Mouse (Mus musculus): ENCODE results near the gene Nap1l1.
A peak's percentile ranks its signal among the peaks of the same experiment; 100 is the strongest.
"Not testable (repeated sequence)": the region's sequence is repeated elsewhere in the genome, so short reads cannot be mapped to it uniquely, and the experiment has no call there.

Nap1l1 gene

GRCm38 (mm10) chr10:111472686-111473510, at the start of gene Nap1l1:
Nap1l1 (plus strand) TSS chr10:111473223.
- peak; percentile 97 for DNase-seq (ENCODE audit: low spot score in 2 of 2)

- DNase-seq (ENCODE audit: low spot score in 2 of 2), result no peak
Measured at GRCm38 (mm10) chr10:111426491-111426890, 46.5 kb upstream of the Nap1l1 start.

- DNase-seq (ENCODE audit: low spot score in 2 of 2), result no peak
Measured at GRCm38 (mm10) chr10:111433502-111433901, 39.5 kb upstream of the Nap1l1 start.

DNA sequence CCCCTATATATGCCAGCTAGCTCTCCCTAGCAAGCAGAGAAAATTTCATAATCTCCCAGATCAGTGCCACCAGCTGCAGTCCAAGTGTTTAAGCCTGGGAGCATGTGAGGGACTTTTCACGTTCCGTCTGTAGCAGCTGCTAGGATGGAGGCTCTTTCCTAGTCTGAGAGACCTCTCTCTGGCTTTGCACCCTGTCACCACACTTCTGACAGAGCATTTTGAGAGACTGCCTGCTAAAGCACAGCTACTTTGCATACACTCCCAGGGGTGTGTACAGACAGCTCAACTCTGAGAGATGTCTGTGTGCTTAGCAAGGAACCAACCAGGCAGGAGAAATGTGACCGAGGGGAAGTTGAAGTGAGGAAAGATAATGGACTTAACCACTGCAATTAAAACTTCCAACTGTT, 32.0 kb upstream of the Nap1l1 start:
- DNase-seq (ENCODE audit: low spot score in 2 of 2), result no peak

DNA sequence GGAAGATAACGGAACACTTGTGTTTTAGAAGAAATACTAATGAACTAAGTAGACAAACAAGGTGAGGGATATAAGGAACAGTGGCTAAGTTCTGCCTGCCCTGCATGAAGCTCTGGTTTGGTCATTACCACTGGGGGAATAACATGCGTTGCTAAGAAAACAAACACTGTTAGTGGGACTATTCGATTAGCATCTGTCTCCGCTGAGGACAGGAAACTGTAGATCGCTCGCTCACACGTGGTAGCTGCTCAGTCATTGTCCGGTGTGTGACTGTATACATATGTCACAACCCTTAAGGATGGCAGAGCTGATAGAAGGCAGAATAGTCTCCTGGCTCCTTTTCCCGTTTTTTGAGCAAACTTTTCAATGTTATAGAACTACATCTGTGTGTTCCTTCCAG, 28.8 kb upstream of the Nap1l1 start:
- DNase-seq (ENCODE audit: low spot score in 2 of 2), result no peak

DNA sequence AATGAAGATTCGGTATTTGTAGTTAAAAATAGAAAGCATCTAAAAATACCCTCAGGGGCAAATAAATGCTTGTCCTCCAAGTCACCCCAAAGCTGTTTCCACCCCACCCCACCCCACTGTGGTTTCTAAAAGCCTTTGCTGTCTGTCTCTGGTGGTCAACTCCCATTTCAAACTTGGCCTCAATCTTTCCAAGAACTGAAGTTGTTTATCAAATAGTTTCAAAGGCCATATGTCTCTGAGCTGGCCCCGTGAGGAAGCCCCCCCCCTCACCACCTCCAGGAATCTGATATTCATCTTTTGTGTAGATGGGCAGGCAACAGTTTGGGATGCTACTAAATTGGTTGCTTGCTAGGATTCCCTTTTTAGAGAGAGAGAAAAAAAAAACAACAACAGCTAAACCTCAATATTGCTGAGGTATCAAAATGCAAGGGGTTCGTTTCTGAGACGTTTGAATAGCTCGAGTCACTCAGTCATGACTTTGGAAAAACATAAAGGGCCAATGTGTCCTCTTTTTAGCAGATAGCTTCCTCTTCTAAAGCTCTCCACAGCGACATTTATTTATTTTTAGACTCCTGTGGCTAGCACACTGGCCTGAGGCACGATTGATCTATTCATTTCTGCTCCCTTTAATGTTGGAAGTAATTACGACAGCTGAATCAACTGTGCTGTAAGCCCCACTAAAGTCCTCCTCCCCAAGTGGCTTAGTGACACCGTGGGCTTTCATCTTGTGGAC, 26.9 kb upstream of the Nap1l1 start:
- DNase-seq (ENCODE audit: low spot score in 2 of 2), result no peak

- DNase-seq (ENCODE audit: low spot score in 2 of 2), result not testable (repeated sequence)
Measured at GRCm38 (mm10) chr10:111446672-111447008, 26.4 kb upstream of the Nap1l1 start.

- DNase-seq (ENCODE audit: low spot score in 2 of 2), result not testable (repeated sequence)
Measured at GRCm38 (mm10) chr10:111449662-111450061, 23.4 kb upstream of the Nap1l1 start.

DNA sequence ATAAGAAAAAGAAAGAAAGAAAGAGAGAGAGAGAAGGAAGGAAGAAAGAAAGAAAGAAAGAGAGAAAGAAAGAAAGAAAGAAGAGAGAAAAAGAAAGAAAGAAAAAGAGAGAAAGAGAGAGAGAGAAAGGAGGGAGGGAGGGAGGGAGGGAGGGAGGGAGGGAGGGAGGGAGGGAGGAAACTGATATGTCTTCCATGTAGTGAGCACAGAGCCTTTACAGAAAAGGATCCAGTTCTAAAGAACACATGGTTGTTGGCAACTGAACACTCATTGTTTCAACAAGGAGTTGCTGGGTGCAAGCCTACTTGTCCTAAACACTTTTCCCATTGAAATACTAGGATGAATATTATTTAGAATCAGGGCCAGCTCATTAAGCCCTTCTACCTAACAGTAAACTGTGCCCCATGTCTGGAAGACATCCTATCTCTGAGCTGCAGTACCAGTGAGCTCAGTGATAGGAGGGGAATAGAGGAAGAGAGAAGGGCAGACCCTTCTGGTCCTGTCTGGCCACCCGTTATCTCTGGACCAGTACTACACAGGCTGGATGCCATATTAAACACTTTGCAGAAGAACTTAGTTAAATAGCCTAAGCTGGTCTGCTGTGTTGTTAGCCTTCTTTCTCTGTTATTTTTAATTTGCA, 21.2 kb upstream of the Nap1l1 start:
- DNase-seq (ENCODE audit: low spot score in 2 of 2), result no peak

DNA sequence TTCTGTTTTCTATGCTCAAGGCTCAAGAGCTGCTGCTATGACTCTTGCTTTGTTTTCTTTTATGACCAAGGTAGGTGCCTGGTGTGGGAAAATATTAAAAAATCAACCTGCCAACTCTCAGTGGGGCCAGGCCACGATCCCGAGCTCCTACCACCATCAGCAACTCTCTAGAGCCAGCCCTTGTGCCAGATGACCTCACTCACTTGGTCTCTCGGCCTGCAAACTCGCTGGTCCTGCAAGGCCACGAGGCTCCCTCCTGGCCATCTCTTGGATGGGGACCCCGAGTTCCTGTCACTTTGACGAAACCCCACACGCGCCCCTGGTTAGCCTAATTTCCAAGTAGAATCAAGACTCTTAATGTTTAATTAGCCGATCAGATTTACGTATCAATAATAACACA, 20.6 kb upstream of the Nap1l1 start:
- no peak for DNase-seq (ENCODE audit: low spot score in 2 of 2)

DNA sequence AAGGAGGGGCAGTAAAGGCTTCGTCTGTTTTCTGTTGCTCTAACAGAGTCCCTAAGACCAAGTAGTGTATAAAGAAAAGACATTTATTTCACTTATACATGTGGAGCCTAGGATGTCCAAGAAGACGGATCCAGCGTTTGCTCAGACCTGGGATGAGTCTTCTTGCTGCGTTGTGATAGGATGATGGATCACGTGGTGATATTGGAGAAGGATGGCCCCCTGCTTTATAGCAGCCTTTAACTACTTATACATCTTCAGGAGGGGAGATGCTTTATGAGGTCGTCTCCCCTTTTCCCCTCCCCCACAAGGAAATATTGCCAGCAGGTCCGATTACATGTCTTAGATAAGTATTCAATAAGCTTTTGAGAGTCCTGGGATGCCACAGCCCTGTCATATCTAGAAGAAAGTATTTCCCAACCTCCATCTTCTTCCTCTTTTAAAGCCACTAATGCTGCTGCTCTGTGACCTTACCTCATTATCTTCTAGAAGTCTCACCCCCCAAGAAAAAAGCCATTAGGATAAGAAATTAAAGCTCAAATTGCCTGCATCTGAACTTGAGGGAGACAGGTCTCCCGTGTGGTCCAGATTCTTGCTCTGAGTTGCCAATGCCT, 18.2 kb upstream of the Nap1l1 start:
- no peak for DNase-seq (ENCODE audit: low spot score in 2 of 2)

DNA sequence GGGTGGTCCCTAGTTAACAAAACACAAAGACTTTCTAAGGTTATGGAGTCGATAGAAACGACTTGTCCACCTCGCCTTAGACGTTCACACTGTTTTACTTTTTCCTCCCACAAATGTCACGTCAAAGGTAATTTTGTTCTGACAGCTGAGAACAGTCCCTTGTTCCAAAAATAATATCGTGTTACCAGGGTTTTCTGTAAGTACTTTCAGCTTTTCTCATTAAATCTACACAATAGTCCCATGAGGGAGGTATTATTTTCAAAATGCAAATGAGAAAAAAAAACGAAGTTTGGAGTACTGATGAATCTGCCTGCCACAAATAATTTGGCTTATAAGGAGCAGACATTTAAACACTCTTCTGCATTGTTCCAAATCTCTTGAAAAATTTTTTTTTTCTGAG, 14.9 kb upstream of the Nap1l1 start:
- no peak for DNase-seq (ENCODE audit: low spot score in 2 of 2)

DNA sequence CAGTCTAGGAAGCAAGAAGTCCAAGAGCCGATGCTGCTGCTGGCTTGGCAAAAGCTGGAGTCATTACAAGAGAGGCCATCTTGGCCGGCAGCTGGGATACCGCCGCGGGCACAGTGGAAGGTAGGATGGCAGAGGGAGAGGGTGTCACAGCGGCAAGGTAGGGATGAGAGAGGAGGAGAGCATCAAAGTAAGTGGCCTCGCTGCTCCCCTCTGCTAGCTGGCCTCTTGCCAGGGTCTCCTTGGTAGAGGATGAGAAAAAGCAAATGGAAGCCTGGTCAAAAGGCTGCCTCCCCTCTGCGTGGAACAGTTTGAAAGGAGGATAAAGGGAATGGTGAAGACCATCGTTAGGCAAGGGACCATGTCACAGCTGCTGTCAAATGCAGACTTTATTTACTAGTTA, 14.0 kb upstream of the Nap1l1 start:
- no peak for DNase-seq (ENCODE audit: low spot score in 2 of 2)

DNA sequence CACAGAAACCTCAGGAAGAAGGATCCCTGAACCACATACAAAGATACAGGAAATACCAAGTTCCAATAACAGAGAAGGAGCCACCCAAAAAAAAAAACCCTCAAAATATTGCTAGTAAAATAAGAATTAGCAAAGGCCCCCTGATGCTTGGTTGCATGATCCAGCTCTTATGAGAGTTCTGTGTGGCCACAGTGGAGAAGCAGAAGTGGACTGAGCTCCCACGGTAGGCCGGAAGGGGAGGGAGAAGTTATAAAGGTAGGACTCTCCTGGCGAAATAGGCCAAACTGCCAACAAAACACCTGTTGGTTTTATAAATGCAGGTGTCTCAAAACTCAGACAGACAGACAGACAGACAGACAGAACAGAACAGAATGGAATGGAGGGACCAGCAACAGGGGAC, 13.1 kb upstream of the Nap1l1 start:
- no peak for DNase-seq (ENCODE audit: low spot score in 2 of 2)

GRCm38 (mm10) chr10:111460381-111460780, 12.6 kb upstream of the Nap1l1 start:
- no peak for DNase-seq (ENCODE audit: low spot score in 2 of 2)

DNA sequence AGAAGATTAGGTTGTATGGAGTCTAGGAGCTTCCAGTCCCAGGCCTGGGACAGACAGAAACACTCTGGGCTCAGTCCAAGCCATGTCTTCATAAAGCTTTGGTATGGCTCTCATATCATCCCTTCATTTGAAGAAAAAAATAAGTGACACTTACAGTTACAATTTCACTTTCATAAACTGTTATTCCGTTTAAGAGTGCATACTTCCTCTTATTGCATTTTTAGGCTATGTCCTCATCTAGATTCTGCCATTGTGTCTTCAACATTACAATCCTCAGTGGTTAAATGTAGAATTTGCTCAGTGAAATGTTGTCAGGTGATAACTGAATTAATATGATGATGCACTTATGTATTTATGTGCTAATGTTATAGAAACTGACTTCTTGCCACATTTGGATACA, 8.2 kb upstream of the Nap1l1 start:
- DNase-seq (ENCODE audit: low spot score in 2 of 2), result no peak

GRCm38 (mm10) chr10:111465409-111465808, 7.6 kb upstream of the Nap1l1 start:
- DNase-seq (ENCODE audit: low spot score in 2 of 2), result no peak

DNA sequence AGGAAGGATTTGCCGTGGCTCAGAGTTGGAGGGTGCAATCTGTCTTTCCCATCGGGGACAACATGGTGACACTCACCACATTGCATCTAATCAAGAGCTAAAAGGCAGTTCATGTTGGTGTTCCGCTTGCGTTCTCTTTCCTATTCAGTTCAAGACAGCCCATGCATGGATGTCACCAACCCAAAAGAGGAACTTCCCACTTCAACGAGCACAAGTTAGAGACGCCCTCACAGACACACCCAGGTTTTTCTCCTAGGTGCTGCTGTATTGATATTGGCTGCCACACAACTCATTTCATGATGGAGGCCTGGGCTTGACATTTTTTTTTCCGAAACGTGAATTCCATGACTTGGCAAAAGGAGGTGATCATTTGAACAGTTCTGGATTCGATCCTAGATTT, 1.9 kb upstream of the Nap1l1 start:
- no peak for DNase-seq (ENCODE audit: low spot score in 2 of 2)

DNA sequence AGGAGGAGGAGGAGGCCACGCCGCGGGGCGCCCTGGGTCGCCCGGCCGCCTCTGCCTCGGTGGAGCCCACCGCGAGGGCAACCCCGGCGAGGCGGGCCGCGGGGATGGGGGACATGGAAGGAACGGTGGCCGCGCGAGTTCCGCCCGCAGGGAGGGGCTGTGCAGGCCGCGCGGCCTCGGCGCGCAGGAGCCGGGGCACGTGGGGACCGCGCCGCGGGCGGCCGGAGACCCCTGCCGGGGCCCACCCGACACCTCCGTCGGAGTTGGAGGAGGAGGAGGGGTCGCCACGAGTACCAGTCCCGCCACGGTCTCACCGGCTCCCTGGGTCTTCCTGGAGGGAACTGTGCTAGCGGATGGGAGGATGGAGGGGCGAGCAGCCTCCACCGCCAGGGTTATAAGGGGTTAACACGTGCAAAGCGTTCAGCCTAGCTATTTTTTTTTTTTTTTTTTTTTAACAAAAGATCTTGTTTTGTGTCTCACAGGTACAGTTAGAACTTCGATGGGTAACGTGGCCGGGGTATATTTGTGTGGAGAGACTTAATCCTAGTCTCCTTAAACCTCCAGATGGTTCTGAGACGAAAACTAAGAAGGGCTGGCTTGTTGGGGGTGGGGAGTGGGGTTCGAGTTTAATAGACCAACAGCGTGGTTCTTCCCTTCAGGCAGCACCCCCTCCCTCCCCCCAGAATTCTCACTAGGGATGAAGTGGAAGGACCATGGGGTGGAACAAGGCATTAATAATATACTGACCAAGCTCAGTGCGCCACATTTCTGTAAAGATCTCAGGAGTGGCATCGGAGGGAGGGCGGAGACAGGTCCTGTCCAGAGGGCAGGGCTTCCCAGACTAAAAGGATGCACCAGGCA, 718 bp downstream of the Nap1l1 start:
- peak in 1 of 2 experiments; percentile 23 for DNase-seq (ENCODE audit: low spot score in 2 of 2)

GRCm38 (mm10) chr10:111476301-111476700, 3.3 kb downstream of the Nap1l1 start:
- no peak for DNase-seq (ENCODE audit: low spot score in 2 of 2)

- DNase-seq (ENCODE audit: low spot score in 2 of 2), result no peak
Measured at GRCm38 (mm10) chr10:111476989-111477510, 4.0 kb downstream of the Nap1l1 start.
